Mouse (Mus musculus) retina, adult 2 months (tissue): ENCODE measurements around the gene Dock6.
"Not testable (repeated sequence)": the region's sequence is repeated elsewhere in the genome, so short reads cannot be mapped to it uniquely, and the experiment has no call there.

Experiments
- DNase-seq: peaks from one replicate; pipeline ENCODE4 v3.0.0-alpha.2; 2012; ENCODE audit warnings: low read depth, low spot score

The Dock6 gene

DNA sequence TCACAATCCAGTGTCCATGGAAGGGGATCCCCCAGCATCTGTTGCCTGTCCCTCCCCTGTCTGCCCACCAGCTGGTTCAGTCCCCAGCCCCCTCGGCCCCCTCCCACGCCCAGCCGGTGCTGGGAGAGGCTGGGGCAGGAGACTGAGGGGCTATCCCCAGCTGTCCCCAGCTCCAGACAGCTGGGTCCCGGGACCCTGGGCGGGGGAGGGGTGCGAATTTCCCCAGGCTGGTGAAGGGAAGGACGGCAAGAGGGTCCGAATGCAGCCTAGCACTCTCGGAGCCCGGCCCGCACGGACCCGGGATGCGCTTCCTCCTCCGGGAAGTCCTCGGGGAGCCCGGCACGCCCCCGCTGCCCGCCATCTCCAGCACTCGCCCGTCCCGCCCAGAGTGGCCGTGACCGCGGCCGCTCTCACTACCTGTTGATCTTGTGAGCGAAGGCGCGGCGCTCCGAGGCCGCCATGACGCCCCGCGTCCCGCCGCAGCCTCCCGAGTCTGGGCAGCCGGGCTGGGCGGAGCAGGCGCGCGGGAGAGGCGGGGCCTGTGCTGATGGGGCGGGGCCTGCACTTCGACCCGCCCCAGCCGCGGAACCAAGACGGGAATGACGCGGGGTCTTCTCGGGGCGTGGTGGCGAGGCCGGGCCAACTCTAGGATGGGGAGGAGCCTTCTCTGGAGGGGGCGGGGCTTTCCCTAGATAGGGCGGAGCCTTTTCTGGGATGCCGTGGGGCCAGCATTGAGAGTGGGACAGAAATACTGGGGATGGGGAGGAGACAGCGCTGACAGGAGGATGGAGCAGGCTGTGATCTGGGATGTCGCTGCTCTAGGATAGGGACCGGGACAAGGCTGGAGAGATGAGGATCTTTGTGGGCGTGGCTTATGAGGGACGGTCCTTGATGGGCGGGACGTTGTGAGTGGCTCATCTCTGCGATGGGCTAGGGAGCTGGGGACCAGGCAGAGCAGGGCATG lies at the start of gene Dock6:
Gene Dock6 (minus strand): TSS at position 508 of the 964 bp plus-strand sequence.
- DNase-seq, result peak; percentile 51

- peak; percentile 80 for DNase-seq
Measured at GRCm38 (mm10) chr9:21901223-21901820, 48.9 kb upstream of the Dock6 start.

- no peak for DNase-seq
Measured at GRCm38 (mm10) chr9:21889229-21889628, 36.8 kb upstream of the Dock6 start.

GRCm38 (mm10) chr9:21876601-21877000 lies 24.2 kb upstream of the Dock6 start:
- DNase-seq, result no peak

DNA sequence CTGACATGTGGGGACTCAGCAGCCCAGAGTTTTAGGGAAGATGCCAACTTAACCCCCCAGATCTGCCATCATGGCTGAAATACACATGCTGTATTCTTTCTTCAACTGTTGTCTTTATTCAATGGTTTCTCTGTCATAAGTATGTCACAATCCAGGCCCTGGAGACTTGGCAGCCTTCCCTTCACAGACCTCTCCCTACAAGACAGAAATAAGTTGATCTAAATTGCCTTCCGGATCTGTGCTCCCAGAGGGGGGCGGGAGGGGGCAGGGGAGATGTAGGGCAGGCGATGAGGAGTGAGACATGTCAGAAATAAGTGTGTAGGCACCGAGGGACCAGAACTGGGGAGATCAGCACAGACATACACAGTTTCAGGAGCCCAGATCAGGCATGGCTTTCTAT lies 19.8 kb upstream of the Dock6 start:
- DNase-seq, result no peak

- DNase-seq, result peak; percentile 23
Measured at GRCm38 (mm10) chr9:21870879-21871524, 18.6 kb upstream of the Dock6 start.

DNA sequence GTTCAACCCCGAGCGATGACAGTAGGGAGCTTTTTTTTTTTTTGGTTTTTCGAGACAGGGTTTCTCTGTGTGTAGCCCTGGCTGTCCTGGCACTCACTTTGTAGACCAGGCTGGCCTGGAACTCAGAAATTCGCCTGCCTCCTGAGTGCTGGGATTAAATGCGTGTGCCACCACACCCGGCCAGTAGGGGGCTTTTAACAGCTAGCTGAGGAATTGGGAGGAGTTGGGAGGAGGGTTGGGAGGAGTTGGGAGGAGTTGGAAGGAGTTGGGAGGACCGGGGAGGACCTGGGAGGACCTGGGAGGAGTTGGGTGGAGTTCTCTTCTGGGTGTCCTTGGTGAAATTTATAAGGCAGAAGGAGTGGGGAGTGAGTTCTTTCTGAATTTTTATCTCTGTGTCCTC lies 16.9 kb upstream of the Dock6 start:
- not testable (repeated sequence) for DNase-seq

DNA sequence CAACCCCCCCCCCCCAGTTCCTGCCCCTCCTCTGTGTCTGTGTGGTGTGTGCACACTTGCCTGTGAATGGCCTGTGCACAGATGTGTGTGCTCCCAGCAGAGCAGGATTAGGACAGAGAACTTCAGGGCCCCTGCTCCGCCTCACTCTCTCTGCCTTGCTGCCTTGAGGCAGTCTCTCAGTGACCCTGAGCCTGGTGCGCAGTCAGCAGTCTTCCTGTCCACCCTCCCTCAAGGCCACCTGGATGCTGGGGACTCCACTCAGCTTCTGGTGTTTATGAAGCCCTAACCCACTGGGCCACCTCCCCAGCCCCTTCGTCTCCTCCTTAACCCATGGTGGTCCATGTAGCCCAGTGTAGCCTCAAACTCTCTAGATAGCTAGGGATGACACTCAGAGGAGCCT lies 15.3 kb upstream of the Dock6 start:
- no peak for DNase-seq

GRCm38 (mm10) chr9:21866641-21867040 lies 14.2 kb upstream of the Dock6 start:
- DNase-seq, result no peak

DNA sequence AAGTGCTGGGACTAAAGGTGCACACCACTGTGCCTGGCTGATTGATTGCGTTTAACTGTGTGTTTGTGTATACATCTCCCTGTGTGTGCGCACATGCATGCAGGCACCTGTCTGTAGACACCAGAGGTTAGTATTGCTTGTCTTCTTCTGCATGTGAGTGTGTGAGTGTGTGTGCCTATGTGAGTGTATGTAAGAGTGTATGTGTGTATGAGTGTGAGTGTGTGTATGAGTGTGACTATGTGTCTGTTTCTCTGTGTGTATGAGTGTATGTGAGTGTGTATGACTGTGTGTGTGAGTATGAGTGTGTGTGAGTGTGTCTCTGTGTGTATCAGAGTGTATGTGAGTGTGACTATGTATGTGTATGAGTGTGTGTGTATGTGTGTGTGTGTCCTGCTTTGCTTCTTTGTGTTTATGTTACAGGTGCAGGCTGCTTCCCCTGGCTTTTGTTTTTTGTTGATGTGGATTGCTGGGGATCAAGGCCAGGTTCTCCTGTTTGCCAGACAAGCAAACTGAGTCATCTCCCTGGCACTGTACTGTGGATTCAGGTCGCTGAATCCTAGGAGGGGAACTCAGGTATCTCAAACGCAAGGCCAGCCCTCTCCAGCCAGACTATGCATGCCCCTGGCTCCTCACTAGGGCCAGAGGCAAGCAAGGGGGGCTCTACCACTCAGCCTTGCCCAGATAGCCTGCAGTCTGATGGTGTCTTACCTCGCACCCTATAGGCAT lies 13.4 kb upstream of the Dock6 start:
- no peak for DNase-seq

GRCm38 (mm10) chr9:21862181-21862580 lies 9.7 kb upstream of the Dock6 start:
- no peak for DNase-seq

- not testable (repeated sequence) for DNase-seq
Measured at GRCm38 (mm10) chr9:21860349-21860748, 7.9 kb upstream of the Dock6 start.

- no peak for DNase-seq
Measured at GRCm38 (mm10) chr9:21859606-21860005, 7.2 kb upstream of the Dock6 start.

- DNase-seq, result no peak
Measured at GRCm38 (mm10) chr9:21858084-21858483, 5.6 kb upstream of the Dock6 start.

GRCm38 (mm10) chr9:21857501-21857900 lies 5.1 kb upstream of the Dock6 start:
- no peak for DNase-seq

DNA sequence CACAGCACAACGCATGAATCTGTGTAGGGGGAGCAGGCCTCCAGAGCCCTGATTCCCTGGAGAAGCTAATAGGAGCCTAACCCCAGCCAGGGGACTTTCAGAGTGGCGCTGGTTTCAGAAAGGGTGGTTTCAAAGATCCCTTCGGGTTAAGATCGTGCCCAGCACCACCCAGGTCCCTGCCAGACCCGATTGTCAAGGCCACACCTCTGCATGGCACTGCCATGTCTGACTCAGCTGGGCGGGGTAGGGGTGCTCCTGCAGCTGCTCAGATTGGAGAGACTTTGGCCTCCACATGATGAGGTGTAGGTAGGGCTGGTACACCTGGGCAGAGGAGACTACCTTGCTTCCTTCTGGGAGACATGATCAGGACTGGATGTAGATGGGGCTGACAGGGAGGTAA lies 2.5 kb upstream of the Dock6 start:
- DNase-seq, result no peak

GRCm38 (mm10) chr9:21853961-21854360 lies 1.5 kb upstream of the Dock6 start:
- DNase-seq, result no peak

- DNase-seq, result no peak
Measured at GRCm38 (mm10) chr9:21851084-21851483, 1.4 kb downstream of the Dock6 start.

DNA sequence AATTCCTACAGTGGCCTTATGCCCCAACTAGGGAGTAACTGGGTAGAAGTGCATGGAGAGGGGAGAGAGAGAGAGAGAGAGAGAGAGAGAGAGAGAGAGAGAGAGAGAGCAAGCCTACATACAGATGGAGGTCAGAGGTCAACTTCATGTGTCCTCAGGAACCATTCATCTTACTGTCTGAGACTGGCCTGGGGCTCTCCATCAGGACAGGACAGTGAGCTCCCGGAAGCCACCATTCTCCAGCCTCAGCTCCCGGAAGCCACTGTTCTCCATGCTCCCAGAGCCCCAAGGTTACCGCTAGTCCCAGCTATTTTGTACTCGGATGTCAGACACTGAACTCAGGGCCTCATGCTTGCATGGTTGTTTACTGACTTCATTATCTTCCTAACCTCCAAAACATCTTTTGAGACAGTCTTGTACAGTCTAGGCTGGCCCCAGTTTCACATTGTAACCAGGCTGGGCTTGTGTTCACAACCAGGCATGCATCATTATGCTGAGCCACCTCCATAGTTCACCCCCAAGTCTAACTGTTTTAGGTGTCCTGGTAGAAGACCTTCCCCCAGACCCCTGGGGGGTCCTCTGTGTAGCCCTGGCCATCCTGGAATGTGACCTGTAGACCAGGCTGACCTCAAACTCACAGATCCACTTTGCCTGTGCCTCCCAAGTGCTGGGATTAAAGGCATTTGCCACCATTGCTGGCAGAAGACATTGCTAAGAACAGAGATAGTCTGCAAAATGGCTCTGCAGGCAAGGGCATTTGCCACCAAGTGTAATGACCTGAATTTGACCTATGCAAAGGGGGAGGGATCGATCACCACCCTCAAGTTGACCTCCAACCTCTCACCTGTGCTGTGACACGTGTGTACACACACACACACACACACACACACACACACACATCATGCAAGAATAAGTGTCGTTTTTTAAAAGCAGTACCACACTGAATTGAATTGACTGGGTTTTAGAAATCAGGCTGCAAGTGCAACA lies 2.5 kb downstream of the Dock6 start:
- no peak for DNase-seq

DNA sequence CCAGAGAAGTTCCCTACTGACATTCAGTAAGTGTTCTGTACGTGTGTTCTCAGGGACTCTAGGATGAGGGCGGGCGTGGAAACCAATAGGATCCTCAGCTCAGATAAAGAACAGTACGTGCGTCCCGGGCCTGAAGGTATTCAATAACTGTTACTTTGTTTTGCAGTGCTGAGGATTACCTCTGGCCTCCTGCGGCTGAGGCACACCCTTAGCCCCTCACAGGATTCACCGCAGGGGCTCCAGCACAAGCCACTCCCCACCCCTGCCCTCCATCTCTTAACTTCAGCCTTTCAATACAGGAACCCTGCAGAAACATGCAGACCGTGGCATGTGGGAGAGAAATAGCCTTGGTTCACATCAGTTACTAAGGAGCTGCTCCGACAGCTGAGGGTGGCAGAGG lies 4.5 kb downstream of the Dock6 start:
- DNase-seq, result no peak

GRCm38 (mm10) chr9:21847425-21847824 lies 5.0 kb downstream of the Dock6 start:
- no peak for DNase-seq
